Mouse (Mus musculus): ENCODE data around the gene Thbd. TPM values are rescaled to one million over a fixed set of nuclear protein-coding genes. Genes with fewer than 3 reads are reported as not detected.

The Thbd gene
- polyA plus RNA-seq, 1 experiment from 2014 or later = 29.0 TPM

- no peak for ATAC-seq (ENCODE audit: insufficient read depth, low FRiP score, low read depth)
- WGBS = 76% methylated on average over 10 of the region's 10 CpGs
Measured at GRCm38 (mm10) chr2:148375326-148376150, 32.5 kb downstream of the Thbd start.

GRCm38 (mm10) chr2:148373602-148374071 is 34.4 kb downstream of the Thbd start:
- WGBS = 34% methylated on average over 2 of the region's 2 CpGs
- no peak for ATAC-seq (ENCODE audit: insufficient read depth, low FRiP score, low read depth)

More at GRCm38 (mm10) chr2:148375326-148376150, 32.5 kb downstream of the Thbd start:
- Histone ChIP-seq H3K4me3 (replicated peaks) (no peak overlapping the region), H3K9ac (no peak overlapping the region), H3K4me2 (no peak overlapping the region), H3K27ac (no peak overlapping the region), H3K27me3 (replicated peaks) (no peaks in the 10 kb centered on the region), H3K36me3 (no peaks in the 10 kb centered on the region), H3K9me3 (no peaks in the 10 kb centered on the region), H3K4me1 (no peaks in the 10 kb centered on the region)

GRCm38 (mm10) chr2:148371743-148372630 is 36.0 kb downstream of the Thbd start:
- no peaks in the 10 kb centered on the region for H3K27me3 ChIP-seq (replicated peaks)
- H3K9me3 ChIP-seq = no peaks in the 10 kb centered on the region
- no peak for ATAC-seq (ENCODE audit: insufficient read depth, low FRiP score, low read depth)
- 52% methylated on average over 4 of the region's 4 CpGs for WGBS
- no peak overlapping the region for H3K4me3 ChIP-seq (replicated peaks)
- H3K9ac ChIP-seq = no peak overlapping the region
- no peak overlapping the region for H3K27ac ChIP-seq
- H3K4me1 ChIP-seq = no peaks in the 10 kb centered on the region
- no peaks in the 10 kb centered on the region for H3K36me3 ChIP-seq
- H3K4me2 ChIP-seq = no peak overlapping the region

More at GRCm38 (mm10) chr2:148373602-148374071, 34.4 kb downstream of the Thbd start:
- Histone ChIP-seq H3K9ac (no peak overlapping the region), H3K4me1 (no peaks in the 10 kb centered on the region), H3K27ac (no peak overlapping the region), H3K36me3 (no peaks in the 10 kb centered on the region), H3K4me3 (replicated peaks) (no peak overlapping the region), H3K9me3 (no peaks in the 10 kb centered on the region), H3K27me3 (replicated peaks) (no peaks in the 10 kb centered on the region), H3K4me2 (no peak overlapping the region)

- no peaks in the 10 kb centered on the region for H3K27me3 ChIP-seq (replicated peaks)
- ATAC-seq (ENCODE audit: insufficient read depth, low FRiP score, low read depth) = no peak
Measured at GRCm38 (mm10) chr2:148365227-148365626, 42.8 kb downstream of the Thbd start.

GRCm38 (mm10) chr2:148364536-148364935 is 43.5 kb downstream of the Thbd start:
- Histone ChIP-seq H3K36me3 (no peaks in the 10 kb centered on the region), H3K4me2 (no peak overlapping the region), H3K27ac (no peak overlapping the region), H3K9me3 (no peaks in the 10 kb centered on the region), H3K27me3 (replicated peaks) (no peaks in the 10 kb centered on the region), H3K9ac (no peak overlapping the region), H3K4me3 (replicated peaks) (no peak overlapping the region), H3K4me1 (no peaks in the 10 kb centered on the region)
- ATAC-seq (ENCODE audit: insufficient read depth, low FRiP score, low read depth) = no peak
- WGBS = 95% methylated on average over 3 of the region's 3 CpGs

More at GRCm38 (mm10) chr2:148365227-148365626, 42.8 kb downstream of the Thbd start:
- no peaks in the 10 kb centered on the region for H3K4me1 ChIP-seq
- no peak overlapping the region for H3K4me3 ChIP-seq (replicated peaks)
- no peak overlapping the region for H3K9ac ChIP-seq
- H3K27ac ChIP-seq = no peak overlapping the region
- no peak overlapping the region for H3K4me2 ChIP-seq
- H3K9me3 ChIP-seq = no peaks in the 10 kb centered on the region
- WGBS = 29% methylated on average over 1 of the region's 1 CpGs
- no peaks in the 10 kb centered on the region for H3K36me3 ChIP-seq

GRCm38 (mm10) chr2:148357145-148357544 is 50.8 kb downstream of the Thbd start:
- Histone ChIP-seq H3K9ac (no peak overlapping the region), H3K9me3 (no peaks in the 10 kb centered on the region), H3K4me2 (no peak overlapping the region), H3K27ac (no peak overlapping the region), H3K27me3 (replicated peaks) (no peaks in the 10 kb centered on the region), H3K4me3 (replicated peaks) (no peak overlapping the region), H3K36me3 (no peaks in the 10 kb centered on the region), H3K4me1 (no peaks in the 10 kb centered on the region)
- no peak for ATAC-seq (ENCODE audit: insufficient read depth, low FRiP score, low read depth)
- WGBS = 85% methylated on average over 1 of the region's 1 CpGs

Other genes with a start within 250 kb of the Thbd start
- gene Sstr4, start 12.8 kb downstream of the Thbd start, polyA plus RNA-seq (2015; fragmentation: Nextera tagmentation; extraction: Ambion mirVana) = 2.7 and 3.0 TPM in 2 replicates
- 10.5 and 11.2 TPM in 2 replicates for gene Cd93, start 35.4 kb upstream of the Thbd start, polyA plus RNA-seq (2015; fragmentation: Nextera tagmentation; extraction: Ambion mirVana)